Mouse (Mus musculus): Measurements from ENCODE around the gene Gabrb1. TPM values are rescaled to one million over a fixed set of nuclear protein-coding genes. Genes with fewer than 3 reads are reported as not detected.

Gene Gabrb1
- 0.05 and 0.46 TPM in 2 replicates for total RNA-seq (2021)
- long read RNA-seq: 0 reads

DNA sequence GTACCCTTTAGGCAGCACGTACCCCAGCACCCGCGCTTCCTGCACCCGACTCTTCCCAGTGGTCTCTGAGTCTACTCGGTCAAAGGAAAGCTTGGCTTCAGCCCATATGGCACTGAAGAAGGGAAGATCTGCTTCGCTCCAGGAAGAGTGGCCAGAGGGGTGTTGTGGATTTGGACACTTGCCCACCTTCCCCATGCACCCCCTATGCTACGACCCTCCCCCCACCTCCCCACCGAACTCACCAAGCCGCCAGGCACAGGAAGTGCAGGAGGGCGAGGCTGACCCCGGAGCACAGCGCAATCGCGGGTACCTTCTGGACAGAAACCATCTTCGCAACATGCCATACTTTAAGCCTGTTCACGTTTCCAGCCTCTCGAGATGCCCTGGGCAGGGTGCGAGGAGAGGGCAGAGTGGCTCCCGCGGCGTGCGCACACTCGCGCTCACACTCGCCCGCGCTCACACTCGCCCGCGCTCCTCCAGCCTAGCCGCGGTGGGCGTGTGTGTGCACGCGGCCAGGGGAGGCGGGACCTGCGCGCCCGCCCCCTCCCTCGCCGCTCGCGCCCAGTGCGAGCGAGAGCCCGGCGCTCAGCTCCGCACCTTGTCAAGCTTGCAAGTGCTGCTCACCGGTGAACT lies at the start of gene Gabrb1:
Gene Gabrb1, plus strand, starts transcription at position 632 of the 633 bp plus-strand sequence.
- peak; percentile 42 for DNase-seq

DNA sequence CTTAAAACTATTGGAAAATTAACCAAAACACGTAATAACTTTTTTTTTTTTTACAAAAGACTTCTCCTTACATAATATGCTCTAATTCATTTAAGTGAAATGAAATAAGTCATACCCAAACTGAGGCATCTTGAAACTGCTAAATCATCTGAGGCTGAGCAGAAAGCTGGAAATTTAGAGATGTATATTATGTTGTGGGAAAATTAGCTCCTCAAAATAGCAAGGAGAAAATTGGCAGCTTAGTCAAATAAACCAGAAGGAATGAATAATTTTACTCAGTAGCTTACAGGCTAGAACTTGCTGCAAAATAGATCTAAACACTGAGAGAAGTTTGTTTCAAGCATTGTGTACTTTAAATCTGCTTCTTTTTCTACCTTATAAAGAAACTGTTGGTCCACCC lies 49.2 kb upstream of the Gabrb1 start:
- no peak for DNase-seq

DNA sequence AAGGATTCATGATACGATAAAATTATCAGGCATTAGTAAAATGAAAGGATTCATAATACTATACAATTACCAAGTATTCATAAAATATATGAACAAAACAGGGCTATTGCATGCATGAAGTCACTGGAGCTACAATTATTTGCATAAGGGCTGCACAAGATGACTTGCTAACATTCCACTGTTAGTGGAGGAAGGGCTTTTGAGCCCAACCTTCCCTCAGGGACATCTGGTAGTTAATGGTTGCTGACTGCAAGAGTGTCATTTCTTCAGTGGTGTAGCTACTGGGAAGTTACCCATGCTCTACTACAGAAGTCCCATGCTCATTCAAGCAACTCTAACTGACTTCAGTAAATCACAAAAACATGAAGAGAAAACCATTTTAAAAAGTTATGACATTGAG lies 43.6 kb upstream of the Gabrb1 start:
- no peak for DNase-seq

DNA sequence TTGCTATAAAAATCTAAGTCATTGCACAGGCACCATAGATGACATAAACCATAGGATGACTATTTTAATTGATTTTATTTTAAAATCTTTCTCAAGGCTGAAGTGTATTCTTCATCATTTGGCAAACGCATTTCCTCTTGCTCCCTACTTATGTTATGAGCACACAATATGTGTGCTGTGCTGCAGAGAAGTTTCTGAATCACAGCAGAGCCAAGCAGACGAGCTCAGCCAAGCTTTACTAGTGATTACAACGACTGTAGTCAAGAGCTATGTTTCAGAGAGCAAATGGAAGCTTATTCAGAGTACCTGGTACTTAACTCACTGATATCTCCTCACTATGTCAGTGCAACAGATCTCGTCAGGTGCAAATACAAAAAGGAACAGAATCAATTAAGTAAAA lies 41.2 kb upstream of the Gabrb1 start:
- no peak for DNase-seq

DNA sequence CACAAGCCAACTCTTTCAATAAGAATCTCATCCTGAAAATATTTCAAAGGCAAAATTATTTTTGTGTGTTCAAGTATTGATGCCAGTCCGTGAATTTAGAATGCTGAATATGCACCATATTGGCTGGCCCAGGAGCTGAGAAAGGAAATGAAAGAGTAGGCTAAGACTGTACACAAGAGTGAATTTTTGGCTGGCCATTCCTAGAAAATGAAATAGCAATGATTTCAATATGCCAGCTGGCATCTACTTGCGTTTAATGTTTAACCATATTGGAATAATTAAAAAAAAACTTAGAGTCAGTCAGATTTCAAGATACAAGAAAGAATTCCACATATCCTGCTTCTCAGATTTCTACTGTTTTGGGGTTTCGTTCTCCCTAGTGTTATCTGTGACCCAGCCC lies 30.1 kb upstream of the Gabrb1 start:
- DNase-seq: no peak

DNA sequence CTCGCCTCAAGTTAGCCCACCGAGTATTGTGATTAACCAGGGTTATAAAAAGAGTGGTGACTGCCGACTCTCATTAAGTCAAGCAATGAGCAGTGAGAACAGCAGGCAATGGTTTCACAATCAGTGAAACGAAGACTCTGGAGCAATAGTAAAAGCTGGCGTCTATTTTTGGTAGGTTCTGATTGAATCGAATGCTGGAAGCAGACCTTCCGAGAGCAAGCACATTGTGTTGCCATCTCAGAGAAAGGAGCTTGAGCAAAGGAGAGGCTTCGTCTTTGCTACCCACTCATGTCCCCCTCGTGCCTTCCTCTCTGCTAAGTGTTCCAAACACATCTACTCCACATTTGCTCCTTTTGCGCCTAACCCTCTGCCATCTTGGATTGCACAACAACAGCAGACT lies 18.1 kb upstream of the Gabrb1 start:
- no peak for DNase-seq

DNA sequence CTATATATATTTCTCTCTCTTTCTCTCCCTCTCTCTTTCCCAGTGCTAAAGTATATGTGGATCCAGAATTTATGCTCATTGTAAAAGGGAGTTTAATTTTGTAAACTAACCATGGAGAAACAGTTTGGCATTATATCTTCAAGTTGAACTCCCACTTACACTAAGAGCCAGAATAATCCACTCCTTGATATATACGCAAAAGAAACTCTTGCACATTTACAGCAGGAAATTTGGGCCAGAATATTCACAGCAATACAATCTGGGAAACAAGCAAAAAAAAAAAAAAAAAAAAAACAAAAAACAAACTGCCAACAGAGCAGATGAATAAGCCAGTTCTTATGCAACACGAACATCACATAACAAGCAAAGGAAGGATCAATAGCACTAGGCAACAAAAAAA lies 9.8 kb upstream of the Gabrb1 start:
- DNase-seq: no peak

DNA sequence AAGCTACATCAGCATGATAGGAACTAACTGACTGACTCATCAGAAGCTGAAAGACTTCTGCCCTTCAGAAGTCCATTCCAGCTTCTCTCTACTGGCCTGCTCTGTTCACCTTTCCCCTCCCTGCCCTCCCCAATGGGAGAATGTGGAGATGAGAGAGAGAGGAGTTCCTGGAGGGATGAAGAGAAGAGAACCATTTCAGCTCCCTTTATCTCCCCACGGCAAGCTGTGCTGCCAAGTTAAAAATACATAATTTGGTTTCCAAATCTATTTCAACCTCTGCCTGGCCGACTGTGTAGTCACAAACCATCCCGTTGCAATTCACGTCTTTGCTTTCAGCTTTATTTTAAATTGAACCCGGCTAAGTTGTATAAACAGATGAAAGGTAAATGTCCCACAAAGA lies 3.9 kb upstream of the Gabrb1 start:
- no peak for DNase-seq

DNA sequence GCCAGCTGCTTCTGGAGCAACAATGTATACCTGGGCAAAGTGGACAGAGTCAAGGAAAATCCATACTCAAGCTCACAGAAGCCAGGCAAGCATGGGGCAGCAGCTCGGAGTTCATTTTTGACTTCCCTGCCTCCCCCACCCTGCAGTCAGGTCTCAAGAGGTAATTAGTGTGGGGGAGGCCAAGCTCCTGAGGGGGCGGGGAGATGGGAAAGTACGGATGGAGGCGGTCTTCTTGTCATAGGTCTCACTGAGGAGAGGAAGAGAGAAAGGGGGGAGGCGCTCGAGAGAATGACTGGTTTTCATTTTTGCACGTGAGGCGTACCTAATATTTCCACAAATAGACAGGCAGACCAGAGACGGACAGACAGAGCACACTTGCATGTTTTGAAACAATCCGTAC lies 1.1 kb upstream of the Gabrb1 start:
- DNase-seq: no peak

DNA sequence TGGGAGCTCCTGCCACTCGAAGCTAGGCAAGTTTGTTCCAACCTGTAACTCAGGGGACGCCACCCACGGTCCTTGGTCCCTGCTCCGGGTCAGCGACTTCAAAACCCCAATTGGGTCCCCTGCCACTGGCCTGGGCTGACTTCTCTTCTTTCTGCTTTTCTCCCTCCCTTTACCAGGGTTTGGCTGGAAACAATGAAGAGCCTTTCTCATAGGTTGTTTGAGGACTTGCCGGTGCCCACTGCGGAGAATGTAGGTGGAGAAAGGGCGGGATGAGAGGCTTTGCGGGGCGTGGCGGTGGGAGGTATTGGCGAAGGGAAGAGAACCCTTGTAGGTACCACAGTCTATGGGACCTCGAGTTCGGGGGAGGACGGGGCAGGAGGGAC lies 193 bp downstream of the Gabrb1 start, which contains the start of gene Gabra4:
Gene Gabra4, minus strand, starts transcription at position 194 of the 383 bp plus-strand sequence.
- DNase-seq: peak; percentile 18

DNA sequence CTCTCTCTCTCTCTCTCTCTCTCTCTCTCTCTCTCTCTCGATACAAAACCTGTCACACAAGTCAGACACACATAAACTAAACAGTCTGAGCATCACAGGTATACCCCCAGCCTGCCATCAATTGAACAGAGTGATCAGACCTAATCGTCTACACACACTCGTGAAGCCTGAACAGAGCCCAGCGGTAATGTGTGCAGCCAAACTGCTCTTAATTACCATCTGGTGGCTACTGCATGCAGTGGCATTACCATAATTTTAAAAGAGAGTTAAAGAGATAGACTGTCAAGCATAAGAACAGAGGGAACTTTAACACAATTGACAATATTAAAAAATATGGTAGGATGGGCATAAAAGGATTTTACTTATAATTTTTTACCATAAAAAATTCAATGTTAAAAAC lies 7.7 kb downstream of the Gabrb1 start:
- no peak for DNase-seq

DNA sequence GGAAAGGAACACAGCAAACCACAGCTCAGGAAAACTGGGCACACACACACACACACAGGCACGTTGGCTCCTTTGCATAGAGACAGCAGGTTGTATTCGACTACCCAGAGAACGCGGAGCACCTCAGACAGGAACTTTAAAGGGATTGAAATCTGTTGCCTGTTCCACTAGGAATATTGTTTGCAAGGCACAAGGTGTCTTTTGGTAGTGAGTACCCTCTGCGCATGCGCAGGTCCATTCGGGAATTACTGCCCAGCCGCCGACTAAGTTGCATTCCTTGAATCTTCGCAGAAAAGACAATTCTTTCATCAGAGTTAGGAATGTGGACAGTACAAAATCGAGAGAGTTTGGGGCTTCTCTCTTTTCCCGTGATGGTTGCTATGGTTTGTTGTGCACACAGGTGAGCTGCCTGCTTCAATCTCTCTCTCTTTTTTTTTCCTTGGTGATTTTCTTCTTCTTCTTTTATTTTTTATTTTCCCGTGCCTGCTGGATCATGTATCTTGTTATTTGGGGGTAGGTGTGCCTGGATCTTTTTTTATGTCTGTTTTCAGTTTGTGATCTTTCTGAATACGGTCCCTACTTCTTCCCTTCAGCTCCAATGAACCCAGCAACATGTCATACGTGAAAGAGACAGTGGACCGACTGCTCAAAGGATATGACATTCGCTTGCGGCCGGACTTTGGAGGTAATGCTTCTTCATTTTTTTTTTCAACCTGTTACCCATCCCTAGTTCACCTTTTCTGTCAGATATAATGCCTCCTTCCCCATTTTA lies 42.0 kb downstream of the Gabrb1 start:
- DNase-seq: peak; percentile 65

DNA sequence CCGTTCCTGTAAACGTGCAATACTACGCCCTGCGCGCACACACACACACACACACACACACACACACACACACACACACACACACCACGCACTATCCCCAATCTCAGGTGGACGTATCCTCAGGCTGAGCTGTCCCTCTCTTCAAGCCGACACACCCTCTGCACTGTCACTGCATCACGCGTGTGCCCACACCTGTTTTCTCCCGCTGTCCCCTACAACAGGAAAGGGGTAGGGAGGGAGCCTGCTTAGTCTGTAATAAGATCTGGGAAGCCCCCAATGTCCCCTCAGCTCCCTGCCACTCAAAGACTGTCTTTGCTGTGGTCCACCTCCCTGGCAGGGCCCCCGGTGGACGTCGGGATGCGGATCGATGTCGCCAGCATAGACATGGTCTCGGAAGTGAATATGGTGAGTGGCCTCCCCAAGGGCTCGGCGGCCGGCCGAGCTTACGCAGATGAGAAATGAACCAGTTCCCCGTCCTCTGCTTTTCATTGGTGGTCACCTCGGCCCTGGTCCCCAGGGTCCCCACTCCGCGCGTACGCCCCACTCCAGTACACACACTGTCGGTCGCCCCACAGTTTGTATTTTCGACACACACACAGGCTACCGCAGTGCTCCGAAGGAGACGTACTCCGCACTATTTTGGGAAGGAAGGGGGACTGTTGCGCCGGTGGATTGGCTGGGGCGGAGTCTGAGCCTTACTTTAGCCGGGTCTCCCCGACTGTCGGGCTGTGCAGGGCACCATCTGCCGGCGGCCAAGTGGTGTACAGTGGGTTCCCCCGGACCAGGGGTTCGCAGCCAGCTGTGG lies 42.8 kb downstream of the Gabrb1 start:
- DNase-seq: peak; percentile 59

DNA sequence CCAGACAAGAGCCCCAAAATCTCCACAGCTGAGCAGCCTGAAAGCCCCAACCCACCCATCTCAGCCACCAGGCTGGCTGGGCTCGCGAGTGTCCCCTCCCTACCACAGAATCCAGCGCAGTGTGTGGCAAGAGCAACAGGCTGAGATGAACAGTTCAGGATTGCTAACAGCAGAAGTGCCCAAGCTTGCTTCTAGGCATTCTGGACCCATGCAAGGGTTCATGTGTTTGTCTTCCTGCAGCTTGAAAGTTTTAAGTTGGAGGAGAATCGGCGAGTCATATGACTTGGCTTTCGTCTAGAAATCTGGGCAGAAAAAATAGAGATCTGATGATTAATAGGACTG lies 43.3 kb downstream of the Gabrb1 start:
- DNase-seq: no peak

DNA sequence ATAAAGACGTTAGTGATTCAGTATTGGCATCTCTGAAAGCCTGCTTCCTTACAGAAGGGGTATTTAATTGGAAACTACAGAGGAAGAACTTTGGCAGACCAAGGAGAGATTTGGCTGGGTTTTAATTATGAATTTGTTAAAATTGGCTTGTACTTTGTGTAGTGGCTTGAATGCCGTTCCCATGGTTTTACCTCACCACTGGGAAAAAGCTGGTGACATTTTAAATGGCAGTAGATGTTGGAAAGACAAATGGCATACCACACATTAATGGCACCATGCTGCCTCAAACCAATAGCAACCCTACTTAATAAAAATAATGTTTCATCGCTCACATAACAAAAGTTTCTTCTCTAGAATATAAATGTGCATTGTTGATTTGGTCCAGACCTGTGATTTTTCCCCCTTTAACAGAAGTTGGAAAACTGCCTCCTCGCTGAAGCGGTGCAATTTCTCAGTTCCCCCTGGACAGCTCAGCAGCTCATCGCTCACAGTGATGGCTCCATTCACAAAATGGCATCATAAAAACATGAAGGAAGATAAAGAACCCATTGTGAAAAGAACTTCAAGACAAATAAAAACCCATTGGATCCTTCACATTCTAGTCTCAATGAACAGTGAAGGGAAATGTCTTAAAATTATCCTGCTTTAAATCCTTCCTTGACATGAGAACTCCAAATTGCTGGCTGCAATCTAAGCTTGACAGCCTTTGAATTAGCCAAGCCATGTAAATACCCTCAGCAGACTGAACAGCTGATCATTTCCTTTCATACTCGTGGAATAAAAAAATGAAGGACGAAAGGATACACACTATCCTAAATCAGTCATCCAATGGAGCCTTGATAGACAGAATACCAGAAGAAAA lies 75.2 kb downstream of the Gabrb1 start:
- no peak for DNase-seq

DNA sequence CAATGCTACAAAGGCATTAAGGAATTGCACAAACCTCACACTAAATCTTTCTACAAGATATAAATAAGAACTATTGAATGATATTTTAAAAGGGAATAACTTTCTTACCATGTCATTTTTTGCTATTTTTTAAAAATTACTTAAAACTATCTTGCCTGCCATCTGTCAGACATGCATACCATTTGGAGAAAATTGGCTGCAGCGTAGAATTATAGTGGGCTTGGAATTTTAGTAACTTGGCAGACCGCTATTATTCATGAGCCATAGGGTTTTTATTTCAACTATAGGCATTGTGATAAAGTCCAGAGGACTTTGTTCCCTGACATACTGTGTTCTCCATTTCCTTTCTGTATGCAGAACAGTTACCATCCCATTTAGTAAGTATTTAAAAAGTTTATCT lies 89.5 kb downstream of the Gabrb1 start:
- no peak for DNase-seq

DNA sequence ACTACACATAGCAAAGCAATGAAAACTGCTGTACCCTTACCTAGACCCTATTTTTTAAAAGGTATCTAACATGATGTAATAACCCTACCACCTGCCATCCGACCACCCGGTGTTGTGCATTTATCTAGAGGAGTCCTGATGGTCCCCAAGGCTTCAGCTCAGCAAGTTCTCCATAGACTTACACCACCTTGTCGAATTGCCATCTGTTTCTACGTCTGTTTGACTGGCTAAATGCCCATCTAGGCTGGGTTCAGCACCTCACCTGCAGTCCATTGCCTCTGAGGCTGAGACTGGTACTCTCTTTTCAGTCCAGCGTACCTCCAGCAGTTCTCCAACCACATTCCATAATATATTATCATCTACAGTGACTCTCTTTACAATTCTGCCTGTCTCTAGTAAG lies 96.1 kb downstream of the Gabrb1 start:
- no peak for DNase-seq

DNA sequence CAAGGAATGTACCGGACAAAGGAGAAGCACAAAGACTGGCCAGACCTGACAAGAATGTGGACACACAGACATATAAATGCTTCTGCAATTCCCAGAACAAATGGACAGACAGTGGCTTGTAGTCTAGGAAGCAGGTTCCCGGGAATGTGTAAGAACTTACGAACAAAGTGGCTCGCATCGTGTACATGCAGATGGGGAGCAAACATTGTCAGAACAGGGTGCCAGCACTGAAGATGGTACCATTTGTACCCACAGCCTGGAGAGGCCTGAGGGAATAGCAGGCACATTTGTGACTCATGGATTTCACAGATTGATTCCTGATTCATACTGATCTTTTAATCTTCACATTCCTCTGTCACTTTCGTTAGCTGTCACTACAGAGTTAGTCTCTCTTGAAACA lies 103.2 kb downstream of the Gabrb1 start:
- no peak for DNase-seq

DNA sequence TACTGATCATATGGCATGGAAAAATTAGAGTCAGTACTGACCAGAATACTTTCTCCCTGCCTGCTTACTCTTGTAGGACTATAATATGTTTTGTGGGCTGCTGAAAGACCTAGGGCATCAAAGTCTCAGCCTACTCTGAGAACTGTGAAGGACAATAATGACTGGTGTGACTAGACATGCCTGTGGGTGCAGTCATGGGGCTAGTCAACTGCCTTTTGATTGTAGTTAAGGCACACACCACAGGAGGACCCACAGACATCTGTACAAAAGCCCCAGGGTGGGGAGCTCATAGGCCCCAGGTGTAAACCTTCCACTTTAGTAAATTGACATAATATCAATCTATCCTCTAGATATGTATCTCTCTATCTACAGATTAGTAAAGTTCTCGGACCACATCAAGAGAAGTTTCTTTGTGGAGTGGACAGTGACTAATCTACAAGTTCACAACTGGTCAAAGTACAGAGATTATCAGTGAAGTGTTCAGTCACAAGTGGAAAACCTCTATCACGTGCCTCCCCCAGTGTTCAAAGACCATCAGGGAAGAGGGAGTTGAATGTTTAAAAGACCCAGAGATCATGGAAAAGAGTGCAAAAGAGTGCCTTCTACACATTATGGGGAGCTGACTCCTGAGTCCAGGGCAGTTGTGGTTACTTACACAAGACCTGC lies 123.7 kb downstream of the Gabrb1 start:
- no peak for DNase-seq

DNA sequence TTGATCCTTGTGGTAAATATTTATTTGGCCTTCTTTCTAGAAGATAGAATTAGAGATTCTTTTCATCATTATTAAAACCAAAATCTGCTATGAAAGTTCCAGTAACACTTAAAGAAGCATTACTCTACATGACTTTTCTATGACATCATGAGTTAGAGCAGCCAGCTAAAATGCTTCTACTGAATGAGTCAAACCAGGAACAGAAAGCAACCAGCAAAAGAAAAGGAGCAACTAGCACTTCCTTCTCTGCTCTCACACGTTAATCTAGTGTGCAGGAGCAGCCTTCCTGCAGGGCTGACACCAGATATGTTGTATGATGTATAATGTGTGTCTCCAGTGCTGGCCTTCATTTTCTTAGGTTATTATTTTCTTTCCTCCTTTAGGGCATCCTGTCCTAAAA lies 164.9 kb downstream of the Gabrb1 start:
- no peak for DNase-seq

DNA sequence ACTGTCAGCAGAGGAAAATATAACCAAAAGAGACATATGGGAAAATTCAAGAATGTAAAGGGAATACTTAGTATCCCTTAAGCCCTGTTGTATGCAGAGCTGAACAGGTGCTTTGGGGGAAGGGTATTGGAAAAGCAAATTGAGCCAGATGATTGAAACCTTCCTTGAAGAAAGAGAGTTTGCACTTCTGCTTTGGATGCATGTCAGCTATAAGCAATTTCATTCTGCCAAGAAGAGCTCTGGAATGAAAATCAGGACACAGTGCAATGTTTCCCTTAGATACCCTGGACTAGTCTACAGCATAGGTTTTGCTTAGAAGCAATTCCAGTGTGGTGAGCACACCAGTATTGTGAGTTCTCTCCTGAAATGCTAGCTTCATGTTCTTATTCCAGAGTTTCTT lies 170.4 kb downstream of the Gabrb1 start:
- DNase-seq: no peak

DNA sequence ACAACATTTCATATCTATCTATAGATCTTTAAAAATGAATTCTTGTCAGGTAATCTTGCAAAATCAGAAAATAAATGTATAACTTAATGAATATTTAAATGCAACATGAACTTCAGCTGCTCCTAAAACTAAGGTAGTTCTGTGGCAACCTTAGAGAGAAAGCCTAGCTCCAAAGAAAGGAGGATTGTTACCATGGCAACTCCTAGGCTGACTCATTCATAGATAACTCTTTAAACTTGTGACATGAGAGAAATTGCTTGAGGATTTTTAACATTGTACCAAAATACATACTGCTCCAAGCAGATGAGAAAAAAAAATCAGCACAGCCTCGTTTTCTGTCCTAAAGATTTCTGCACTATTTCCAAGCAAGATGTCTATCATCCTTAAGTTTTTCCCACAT lies 171.1 kb downstream of the Gabrb1 start:
- DNase-seq: no peak

Measured in adrenal gland, postnatal 25 days (tissue).